Mouse (Mus musculus): ENCODE data around the gene Sox21. TPM values are rescaled to one million over a fixed set of nuclear protein-coding genes. Genes with fewer than 3 reads are reported as not detected.

Gene Sox21
- polyA plus RNA-seq, 1 experiment from 2014 or later, result not detected

GRCm38 (mm10) chr14:118194219-118194914, 42.5 kb downstream of the Sox21 start:
- H3K27me3 ChIP-seq (ENCODE audit: insufficient read depth, low read length), result peaks cover 15% of the 10 kb centered on the region; the same call in 1 of the 2 replicates
- no peak overlapping the region for H3K4me2 ChIP-seq (ENCODE audit: low read length)
- ATAC-seq (replicated peaks; ENCODE audit: low FRiP score, low read depth), result no peak

GRCm38 (mm10) chr14:118193663-118194062, 43.2 kb downstream of the Sox21 start:
- no peaks in the 10 kb centered on the region for H3K36me3 ChIP-seq (ENCODE audit: insufficient read depth, low read length)
- H3K9me3 ChIP-seq (replicated peaks; ENCODE audit: low read length), result no peaks in the 10 kb centered on the region
- TF ChIP-seq CTCF (IDR thresholded peaks at IDR 0.05; ENCODE audit: low read depth), result no peak
- DNase-seq (ENCODE audit: low spot score) (no peak), ATAC-seq (replicated peaks; ENCODE audit: low FRiP score, low read depth) (no peak)
- 61% methylated on average over 10 of the region's 10 CpGs for whole genome bisulfite sequencing
- H3K27ac ChIP-seq, result no peak overlapping the region
- H3K4me1 ChIP-seq (replicated peaks; ENCODE audit: insufficient read depth, low read length), result no peaks in the 10 kb centered on the region
- no peak overlapping the region for H3K4me3 ChIP-seq (replicated peaks; ENCODE audit: low read depth, low read length)
- peaks cover 15% of the 10 kb centered on the region; the same call in 1 of the 2 replicates for H3K27me3 ChIP-seq (ENCODE audit: insufficient read depth, low read length)
- no peak overlapping the region for H3K4me2 ChIP-seq (ENCODE audit: low read length)
- H3K9ac ChIP-seq (ENCODE audit: low read depth, low read length), result no peak overlapping the region

More at GRCm38 (mm10) chr14:118194219-118194914, 42.5 kb downstream of the Sox21 start:
- Histone ChIP-seq H3K9ac (ENCODE audit: low read depth, low read length) (no peak overlapping the region), H3K4me3 (replicated peaks; ENCODE audit: low read depth, low read length) (no peak overlapping the region), H3K4me1 (replicated peaks; ENCODE audit: insufficient read depth, low read length) (no peaks in the 10 kb centered on the region), H3K36me3 (ENCODE audit: insufficient read depth, low read length) (no peaks in the 10 kb centered on the region), H3K27ac (no peak overlapping the region), H3K9me3 (replicated peaks; ENCODE audit: low read length) (no peaks in the 10 kb centered on the region)
- WGBS, result 68% methylated on average over 13 of the region's 13 CpGs
- TF ChIP-seq CTCF (IDR thresholded peaks at IDR 0.05; ENCODE audit: low read depth), result no peak
- DNase-seq (ENCODE audit: low spot score), result no peak

GRCm38 (mm10) chr14:118193001-118193628, 43.7 kb downstream of the Sox21 start:
- ATAC-seq (replicated peaks; ENCODE audit: low FRiP score, low read depth) (no peak), DNase-seq (ENCODE audit: low spot score) (no peak)
- 54% methylated on average over 10 of the region's 10 CpGs for WGBS
- TF ChIP-seq CTCF (IDR thresholded peaks at IDR 0.05; ENCODE audit: low read depth), result no peak
- Histone ChIP-seq H3K36me3 (ENCODE audit: insufficient read depth, low read length) (no peaks in the 10 kb centered on the region), H3K27ac (no peak overlapping the region), H3K4me1 (replicated peaks; ENCODE audit: insufficient read depth, low read length) (no peaks in the 10 kb centered on the region), H3K9me3 (replicated peaks; ENCODE audit: low read length) (no peaks in the 10 kb centered on the region), H3K4me2 (ENCODE audit: low read length) (no peak overlapping the region), H3K9ac (ENCODE audit: low read depth, low read length) (no peak overlapping the region), H3K27me3 (ENCODE audit: insufficient read depth, low read length) (peaks cover 15% of the 10 kb centered on the region; the same call in 1 of the 2 replicates), H3K4me3 (replicated peaks; ENCODE audit: low read depth, low read length) (no peak overlapping the region)

GRCm38 (mm10) chr14:118191442-118191841, 45.4 kb downstream of the Sox21 start:
- no peak for TF ChIP-seq CTCF (IDR thresholded peaks at IDR 0.05; ENCODE audit: low read depth)
- no peaks in the 10 kb centered on the region for H3K9me3 ChIP-seq (replicated peaks; ENCODE audit: low read length)

More at GRCm38 (mm10) chr14:118191442-118191841, 45.4 kb downstream of the Sox21 start:
- Histone ChIP-seq H3K4me1 (replicated peaks; ENCODE audit: insufficient read depth, low read length) (no peaks in the 10 kb centered on the region), H3K27ac (no peak overlapping the region), H3K4me2 (ENCODE audit: low read length) (no peak overlapping the region), H3K9ac (ENCODE audit: low read depth, low read length) (no peak overlapping the region), H3K4me3 (replicated peaks; ENCODE audit: low read depth, low read length) (no peak overlapping the region), H3K27me3 (ENCODE audit: insufficient read depth, low read length) (peaks cover 9% of the 10 kb centered on the region; the same call in 1 of the 2 replicates), H3K36me3 (ENCODE audit: insufficient read depth, low read length) (no peaks in the 10 kb centered on the region)
- ATAC-seq (replicated peaks; ENCODE audit: low FRiP score, low read depth), result no peak
- no peak for DNase-seq (ENCODE audit: low spot score)
- 81% methylated on average over 9 of the region's 9 CpGs for WGBS

Small RNA genes within 50 kb of the gene (microRNA-seq; reads per million reads assigned to microRNA genes)
- gene Mir6241, result not detected

Other genes with a start within 250 kb of the Sox21 start
- 0.37 and 0.45 TPM in 2 replicates for gene Dct, start 184.8 kb downstream of the Sox21 start, polyA plus RNA-seq (2015; fragmentation: Nextera tagmentation; extraction: Ambion mirVana)
- gene Tgds, start 104.3 kb downstream of the Sox21 start, polyA plus RNA-seq (2015; fragmentation: Nextera tagmentation; extraction: Ambion mirVana), result 31.6 and 34.0 TPM in 2 replicates
- gene Gpr180, start 99.9 kb downstream of the Sox21 start, polyA plus RNA-seq (2015; fragmentation: Nextera tagmentation; extraction: Ambion mirVana), result 51.1 and 52.8 TPM in 2 replicates
- gene Gm9376, start 29.9 kb upstream of the Sox21 start, polyA plus RNA-seq (2015; fragmentation: Nextera tagmentation; extraction: Ambion mirVana), result not detected in 2 replicates